In the genomic region with DNA sequence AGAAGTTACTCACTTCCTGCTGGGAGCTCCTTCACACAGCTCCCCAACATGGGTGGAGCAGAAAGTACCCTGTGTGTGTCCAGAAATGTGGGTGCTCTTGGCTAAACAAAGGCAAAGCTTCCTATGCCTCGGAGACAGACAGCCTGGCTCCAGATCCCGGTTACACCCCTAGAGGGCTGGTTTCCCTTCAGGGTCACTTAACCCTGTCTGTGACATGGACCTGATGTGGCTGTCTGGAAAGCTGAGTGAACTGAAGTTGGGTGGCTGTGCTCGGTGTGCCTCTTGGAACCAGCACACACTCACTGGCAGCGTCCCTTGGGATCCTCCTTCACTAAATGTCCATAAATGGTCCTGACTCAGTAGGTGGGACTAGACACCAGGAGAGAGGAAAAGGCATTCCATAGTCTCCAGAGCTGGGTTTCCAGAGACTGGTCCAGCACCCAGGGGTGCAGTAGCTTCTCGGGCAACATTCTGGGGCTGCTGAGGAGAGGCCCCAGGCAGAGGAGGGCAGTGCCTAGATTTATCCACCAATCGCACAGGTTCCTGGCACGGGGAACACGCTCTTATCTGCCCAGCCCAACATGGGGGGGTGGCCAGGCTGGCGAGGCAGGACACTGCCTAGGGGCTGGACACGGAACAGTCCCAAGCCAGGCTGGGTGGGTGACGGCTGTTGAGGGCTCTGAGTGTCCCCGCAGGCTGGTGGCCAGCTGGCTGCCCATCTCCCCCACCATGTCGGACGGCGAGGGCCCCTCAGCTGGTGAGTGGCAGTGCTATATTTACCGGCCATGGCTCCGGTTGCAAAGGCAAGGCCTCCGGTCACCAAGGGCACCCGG, we compare ENCODE assay signal across 9 mouse cellular contexts. TPM values are rescaled to one million over a fixed set of nuclear protein-coding genes. Genes with fewer than 3 reads are reported as not detected.
A peak's percentile ranks its signal among the peaks of the same experiment; 100 is the strongest.
DNase-seq lines count a peak whose midpoint lies in the region; ATAC-seq lines count a peak whose summit lies in the region.
"Had no signal": no experiment of that assay in that cellular context is flagged by ENCODE, and none has a peak within 500 bp of the region (broad histone marks: within the 10 kb centered on the region; RNA-seq: fewer than 3 reads in every experiment).

A gene (plus strand): TSS at position 362 of the 833 bp plus-strand sequence.

- H3K9me3 ChIP-seq in hindbrain, embryonic 12.5 days (replicated peaks) = no peaks in the 10 kb centered on the region
- no peaks in the 10 kb centered on the region for H3K9me3 ChIP-seq in midbrain, embryonic 11.5 days (ENCODE audit: control insufficient read depth, low read length)
- H3K9me3 ChIP-seq: megakaryocyte, embryonic 14.5 days had no signal

- no peak within 1 kb of the TSS for H3K4me2 ChIP-seq in hindbrain, embryonic 12.5 days (replicated peaks)
- H3K4me2 ChIP-seq in midbrain, embryonic 11.5 days = no peak within 1 kb of the TSS

- 76% methylated on average over 19 of the region's 19 CpGs for WGBS in hindbrain, embryonic 12.5 days
- WGBS in midbrain, embryonic 11.5 days = 80% methylated on average over 19 of the region's 19 CpGs

- intact Hi-C loops in left cerebral cortex, postnatal 10 days (cut with DNase I) = no loop called here

- H3K27ac ChIP-seq in hindbrain, embryonic 12.5 days = no peak within 1 kb of the TSS; the same call in 1 of the 2 replicates
- no peak within 1 kb of the TSS for H3K27ac ChIP-seq in midbrain, embryonic 11.5 days (ENCODE audit: low read depth, low read length)

- ATAC-seq in hindbrain, embryonic 12.5 days (ENCODE audit: low FRiP score) = 0 out of 2 replicates have a peak, but pooled peaks have one; percentile 40
- no peak for ATAC-seq in midbrain, embryonic 11.5 days (ENCODE audit: low FRiP score)

- peak; percentile 40 for DNase-seq in retina, embryonic 14.5 days (ENCODE audit: low spot score)
- no peak for DNase-seq in retina, postnatal 1 day
- peak; percentile 54 for DNase-seq in gastrocnemius, adult 18-20 months (ENCODE audit: low spot score)
- peak in 1 of 2 experiments; percentile 50 for DNase-seq in left cerebral cortex, postnatal 10 days (ENCODE audit: extremely low spot score in 1 of 2, low spot score in 2 of 2)
- DNase-seq in midbrain, embryonic 11.5 days (ENCODE audit: low spot score, missing footprints) = no peak
- no peak for DNase-seq in natural killer cell, adult 2 months (ENCODE audit: low spot score in 2 of 2)
- DNase-seq in c-Kit-positive CD71-positive TER-119-positive erythroid progenitor cells, embryonic 14.5 days (ENCODE audit: low spot score) = no peak

- H3K36me3 ChIP-seq in hindbrain, embryonic 12.5 days = no peaks in the 10 kb centered on the region
- H3K36me3 ChIP-seq in midbrain, embryonic 11.5 days (ENCODE audit: control insufficient read depth, insufficient read depth, low read length) = no peaks in the 10 kb centered on the region

- H3K27me3 ChIP-seq in hindbrain, embryonic 12.5 days = no peaks in the 10 kb centered on the region
- H3K27me3 ChIP-seq in midbrain, embryonic 11.5 days (ENCODE audit: control insufficient read depth, insufficient read depth, low read length) = no peaks in the 10 kb centered on the region

- no peak within 1 kb of the TSS for H3K4me3 ChIP-seq in hindbrain, embryonic 12.5 days
- H3K4me3 ChIP-seq in midbrain, embryonic 11.5 days (ENCODE audit: low read depth, low read length) = no peak within 1 kb of the TSS
- H3K4me3 ChIP-seq: megakaryocyte, embryonic 14.5 days had no signal

- no peak within 1 kb of the TSS for H3K9ac ChIP-seq in hindbrain, embryonic 12.5 days
- no peak within 1 kb of the TSS for H3K9ac ChIP-seq in midbrain, embryonic 11.5 days (ENCODE audit: low read length)

- peaks cover 27% of the 10 kb centered on the region for H3K4me1 ChIP-seq in hindbrain, embryonic 12.5 days
- no peaks in the 10 kb centered on the region for H3K4me1 ChIP-seq in midbrain, embryonic 11.5 days (ENCODE audit: control insufficient read depth, insufficient read depth, low read length)

RNA-seq across cellular contexts. Expression of the gene that starts here (rescaled TPM):
- 10 to 100 TPM; 99.0 to 99.1 TPM for total RNA-seq in gastrocnemius, adult 18-20 months (2021)
- polyA plus RNA-seq in hindbrain, embryonic 12.5 days (2016; fragmentation: Nextera tagmentation; extraction: Ambion mirVana) = 71.8 and 73.0 TPM in 2 replicates
- 10 to 100 TPM; 60.4 to 64.4 TPM for total RNA-seq in left cerebral cortex, postnatal 10 days (2021)
- 108 and 111 TPM in 2 replicates for polyA plus RNA-seq in midbrain, embryonic 11.5 days (2014; fragmentation: Nextera tagmentation; extraction: Ambion mirVana)

Comparison
In these comparisons a context has a peak if more than half of its experiments do, and no peak if none do; other contexts are left out.
1. DNase-seq: peak in retina, embryonic 14.5 days (single experiment) and gastrocnemius, adult 18-20 months (single experiment); none in retina, postnatal 1 day (single experiment), midbrain, embryonic 11.5 days (single experiment), natural killer cell, adult 2 months (0 of 2) and c-Kit-positive CD71-positive TER-119-positive erythroid progenitor cells, embryonic 14.5 days (single experiment).